In genomic region chr14:31171386-31171785, GRCm38 (mm10) we compare ENCODE assay signal across 11 mouse cellular contexts. TPM values are rescaled to one million over a fixed set of nuclear protein-coding genes. Genes with fewer than 3 reads are reported as not detected.
DNase-seq lines count a peak whose midpoint lies in the region; ATAC-seq lines count a peak whose summit lies in the region.
"Had no signal": no experiment of that assay in that cellular context is flagged by ENCODE, and none has a peak within 500 bp of the region (broad histone marks: within the 10 kb centered on the region; RNA-seq: fewer than 3 reads in every experiment).

No protein-coding gene starts in this region.

- no peak overlapping the region for H3K9ac ChIP-seq in heart, embryonic 12.5 days
- H3K9ac ChIP-seq: midbrain, embryonic 15.5 days had no signal

- H3K36me3 ChIP-seq in heart, embryonic 12.5 days = peaks cover 64% of the 10 kb centered on the region

- WGBS in heart, embryonic 12.5 days = 89% methylated on average over 11 of the region's 11 CpGs

- H3K9me3 ChIP-seq in heart, embryonic 12.5 days (replicated peaks) = no peaks in the 10 kb centered on the region
- H3K9me3 ChIP-seq: midbrain, embryonic 15.5 days had no signal

- intact Hi-C loops in heart, postnatal 36 days (cut with DNase I) = no loop called here

- DNase-seq in heart, postnatal 36 days = no peak
- peak; percentile 34 for DNase-seq in ovary, postnatal 36 days (ENCODE audit: low spot score)
- no peak for DNase-seq in ovary, adult 18-20 months (ENCODE audit: low spot score)
- DNase-seq in cerebellum, postnatal 10 days = peak; percentile 84 to 86
- no peak for DNase-seq in embryo, embryonic 10 days (ENCODE audit: low spot score)
- DNase-seq in gastrocnemius, postnatal 10 days = no peak

- no peak overlapping the region for H3K4me2 ChIP-seq in heart, embryonic 12.5 days
- H3K4me2 ChIP-seq: midbrain, embryonic 15.5 days had no signal

- no peaks in the 10 kb centered on the region for H3K27me3 ChIP-seq in heart, embryonic 12.5 days (replicated peaks)
- H3K27me3 ChIP-seq: midbrain, embryonic 15.5 days had no signal

- peak overlapping the region; percentile 30; the same call in 1 of the 2 replicates for H3K27ac ChIP-seq in heart, embryonic 12.5 days (ENCODE audit: poor library complexity, severe bottlenecking)
- H3K27ac ChIP-seq: kidney, postnatal 0 days; midbrain, embryonic 15.5 days had no signal

- no peak overlapping the region for H3K4me3 ChIP-seq in heart, embryonic 12.5 days
- H3K4me3 ChIP-seq: midbrain, embryonic 15.5 days had no signal

- peaks cover 58% of the 10 kb centered on the region for H3K4me1 ChIP-seq in heart, embryonic 12.5 days (replicated peaks)
- H3K4me1 ChIP-seq: midbrain, embryonic 15.5 days had no signal

- no peak for ATAC-seq in heart, embryonic 12.5 days (ENCODE audit: insufficient number of reproducible peaks, low FRiP score)
- ATAC-seq: inflammation-experienced regulatory T-cells, adult 6 months; midbrain, embryonic 15.5 days had no signal

RNA-seq across cellular contexts. Expression of gene Stab1, which starts 2.9 kb away (rescaled TPM):
- 48.3 and 56.7 TPM in 2 replicates for polyA plus RNA-seq in heart, embryonic 12.5 days (2016; fragmentation: Nextera tagmentation; extraction: Ambion mirVana)
- total RNA-seq in heart, postnatal 36 days (2021) = 10 to 100 TPM; 66.1 to 85.9 TPM
- total RNA-seq in gastrocnemius, postnatal 10 days (2021) = 10 to 100 TPM; 45.3 to 54.3 TPM

RNA-seq across cellular contexts. Expression of gene Tnnc1, which starts 36.7 kb away (rescaled TPM):
- polyA plus RNA-seq in heart, embryonic 12.5 days (2016; fragmentation: Nextera tagmentation; extraction: Ambion mirVana) = 3,183 and 3,245 TPM in 2 replicates
- 1,000 to 10,000 TPM; 4,706 to 5,436 TPM for total RNA-seq in heart, postnatal 36 days (2021)
- 100 to 1,000 TPM; 197 to 292 TPM for total RNA-seq in gastrocnemius, postnatal 10 days (2021)
- polyA plus RNA-seq: inflammation-experienced regulatory T-cells, adult 6 months; liver, adult 2 months had no signal

RNA-seq across cellular contexts. Expression of gene Nt5dc2, which starts 40.5 kb away (rescaled TPM):
- 343 and 346 TPM in 2 replicates for polyA plus RNA-seq in heart, embryonic 12.5 days (2016; fragmentation: Nextera tagmentation; extraction: Ambion mirVana)
- total RNA-seq in heart, postnatal 36 days (2021) = 10 to 100 TPM; 19.5 to 19.9 TPM
- total RNA-seq in gastrocnemius, postnatal 10 days (2021) = 10 to 100 TPM; 14.2 to 14.5 TPM
- polyA plus RNA-seq: inflammation-experienced regulatory T-cells, adult 6 months had no signal

RNA-seq across cellular contexts. Expression of gene Smim4, which starts 42.6 kb away (rescaled TPM):
- 62.6 and 68.6 TPM in 2 replicates for polyA plus RNA-seq in heart, embryonic 12.5 days (2016; fragmentation: Nextera tagmentation; extraction: Ambion mirVana)
- total RNA-seq in heart, postnatal 36 days (2021) = 10 to 100 TPM; 64.8 to 72.2 TPM
- total RNA-seq in gastrocnemius, postnatal 10 days (2021) = 10 to 100 TPM; 39.5 to 43.0 TPM

RNA-seq across cellular contexts. Expression of gene Nisch, which starts 45.4 kb away (rescaled TPM):
- polyA plus RNA-seq in heart, embryonic 12.5 days (2016; fragmentation: Nextera tagmentation; extraction: Ambion mirVana) = 446 and 471 TPM in 2 replicates
- total RNA-seq in heart, postnatal 36 days (2021) = 100 to 1,000 TPM; 128 to 143 TPM
- total RNA-seq in gastrocnemius, postnatal 10 days (2021) = 100 to 1,000 TPM; 133 to 183 TPM

Comparison
In these comparisons a context has a peak if more than half of its experiments do, and no peak if none do; other contexts are left out.
1. DNase-seq: peak in ovary, postnatal 36 days (single experiment) and cerebellum, postnatal 10 days (2 of 2); none in heart, postnatal 36 days (0 of 2), ovary, adult 18-20 months (single experiment), embryo, embryonic 10 days (single experiment) and gastrocnemius, postnatal 10 days (single experiment).
2. RNA of gene Tnnc1, which starts 36.7 kb away (total RNA-seq): 4,706 to 5,436 TPM in heart, postnatal 36 days; 197 to 292 TPM in gastrocnemius, postnatal 10 days; every median in the first group is over 10 times any median in the second.